Mouse (Mus musculus): ENCODE measurements around the gene Dnah1. TPM values are rescaled to one million over a fixed set of nuclear protein-coding genes. Genes with fewer than 3 reads are reported as not detected.

Gene Dnah1
- polyA plus RNA-seq, 1 experiment from 2014 or later = 6.4 TPM

DNA sequence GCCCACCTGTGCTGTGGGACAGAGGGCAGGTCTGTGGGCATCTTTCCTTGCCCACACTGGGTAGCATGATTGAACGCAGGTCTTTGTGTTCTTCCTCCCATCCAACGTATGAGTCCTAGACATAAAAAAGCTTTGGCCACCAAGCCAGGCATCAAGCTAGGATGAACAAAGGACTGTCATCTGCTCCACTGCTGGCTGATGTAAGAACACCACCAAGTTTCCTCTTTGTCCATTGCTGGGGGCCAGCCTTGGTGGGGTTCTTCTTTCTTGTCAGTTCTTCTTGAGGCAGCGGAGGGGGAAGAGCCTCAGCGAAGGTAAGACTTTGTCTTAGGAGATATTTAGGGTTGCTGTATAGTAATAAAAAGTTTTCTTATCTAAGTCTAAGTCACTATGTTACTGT, 7.3 kb upstream of the Dnah1 start:
- WGBS = 72% methylated on average over 4 of the region's 4 CpGs
- ATAC-seq (ENCODE audit: low FRiP score, low read depth) = no peak

DNA sequence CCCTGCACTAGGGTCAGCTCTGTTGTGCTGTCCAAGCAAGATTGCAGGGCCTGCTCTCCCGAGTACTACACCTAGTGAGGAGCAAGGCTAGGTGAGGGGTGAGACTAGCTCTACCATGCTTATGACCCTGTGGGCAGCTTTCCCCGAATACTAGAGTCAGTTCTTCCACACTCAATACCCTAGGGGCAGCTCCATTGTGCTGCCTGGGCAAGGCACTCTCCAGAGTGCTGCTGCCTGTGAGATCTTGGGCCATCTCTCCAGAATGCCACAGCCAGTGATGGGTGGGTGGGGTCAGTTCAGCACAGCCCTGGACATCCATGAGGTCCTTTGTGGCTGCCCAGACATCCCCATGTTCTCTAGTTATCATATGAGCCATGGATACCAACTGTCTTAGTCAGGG, 6.0 kb upstream of the Dnah1 start:
- no peak for ATAC-seq (ENCODE audit: low FRiP score, low read depth)
- 59% methylated on average over 2 of the region's 2 CpGs for WGBS

More for the DNA sequence above, 7.3 kb upstream of the Dnah1 start:
- Histone ChIP-seq H3K4me3 (no peak overlapping the region), H3K36me3 (no peaks in the 10 kb centered on the region), H3K9me3 (no peaks in the 10 kb centered on the region), H3K4me1 (peaks cover 5% of the 10 kb centered on the region; the same call in 1 of the 2 replicates), H3K27ac (replicated peaks) (no peak overlapping the region), H3K4me2 (replicated peaks) (no peak overlapping the region), H3K9ac (replicated peaks) (no peak overlapping the region), H3K27me3 (no peaks in the 10 kb centered on the region; the same call in 1 of the 2 replicates)

DNA sequence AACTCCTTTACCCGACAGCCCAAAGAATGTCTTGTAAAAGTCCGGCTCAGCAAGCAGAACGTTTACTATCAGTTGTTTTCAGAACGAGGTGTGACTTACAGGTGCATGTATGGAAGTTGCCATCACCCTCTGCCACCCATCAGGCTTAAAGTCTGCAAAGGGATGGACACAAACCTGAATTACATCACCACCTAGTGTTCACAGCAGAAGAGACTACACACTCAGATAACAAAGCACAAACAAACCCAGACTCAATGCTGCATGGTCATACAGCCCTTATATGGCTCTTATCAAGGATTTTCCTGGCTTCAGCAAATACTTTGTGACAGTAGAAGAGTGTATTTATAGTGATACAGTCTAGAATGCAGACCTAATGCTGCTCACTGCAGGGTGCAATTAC, 4.0 kb upstream of the Dnah1 start:
- peaks cover 6% of the 10 kb centered on the region; the same call in 1 of the 2 replicates for H3K27me3 ChIP-seq
- H3K9me3 ChIP-seq = no peaks in the 10 kb centered on the region
- no peak overlapping the region for H3K27ac ChIP-seq (replicated peaks)
- H3K36me3 ChIP-seq = no peaks in the 10 kb centered on the region
- no peak for ATAC-seq (ENCODE audit: low FRiP score, low read depth)
- 80% methylated on average over 4 of the region's 4 CpGs for WGBS
- H3K4me2 ChIP-seq (replicated peaks) = no peak overlapping the region
- peaks cover 7% of the 10 kb centered on the region for H3K4me1 ChIP-seq
- H3K9ac ChIP-seq (replicated peaks) = no peak overlapping the region
- H3K4me3 ChIP-seq = no peak overlapping the region

More for the DNA sequence above, 6.0 kb upstream of the Dnah1 start:
- no peaks in the 10 kb centered on the region for H3K9me3 ChIP-seq
- no peak overlapping the region for H3K4me2 ChIP-seq (replicated peaks)
- H3K27ac ChIP-seq (replicated peaks) = no peak overlapping the region
- H3K36me3 ChIP-seq = no peaks in the 10 kb centered on the region
- no peaks in the 10 kb centered on the region; the same call in 1 of the 2 replicates for H3K27me3 ChIP-seq
- no peaks in the 10 kb centered on the region for H3K4me1 ChIP-seq
- H3K9ac ChIP-seq (replicated peaks) = no peak overlapping the region
- H3K4me3 ChIP-seq = no peak overlapping the region

DNA sequence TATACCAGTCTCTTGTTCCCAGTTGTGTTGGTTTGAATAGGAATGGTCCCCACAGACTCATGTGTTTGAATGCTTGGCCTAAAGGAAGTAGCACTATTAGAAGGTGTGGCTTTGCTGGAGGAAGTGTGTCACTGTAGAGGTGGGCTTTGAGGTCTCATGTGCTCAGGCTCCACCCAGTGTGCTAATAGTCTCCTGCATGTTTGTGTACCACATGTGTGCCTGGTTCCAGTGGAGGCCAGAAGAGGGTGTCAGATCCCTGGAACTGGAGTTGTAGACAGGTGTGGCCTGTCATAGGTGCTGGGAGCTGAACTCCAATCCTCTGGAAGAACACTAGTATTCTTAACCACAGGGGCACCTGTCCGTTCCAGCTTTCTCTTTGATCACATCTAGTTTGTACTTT, 3.5 kb upstream of the Dnah1 start:
- Histone ChIP-seq H3K27me3 (peaks cover 6% of the 10 kb centered on the region; the same call in 1 of the 2 replicates), H3K36me3 (no peaks in the 10 kb centered on the region), H3K9ac (replicated peaks) (no peak overlapping the region), H3K4me3 (no peak overlapping the region), H3K4me1 (peaks cover 7% of the 10 kb centered on the region), H3K4me2 (replicated peaks) (no peak overlapping the region), H3K9me3 (no peaks in the 10 kb centered on the region), H3K27ac (replicated peaks) (no peak overlapping the region)
- 91% methylated on average over 1 of the region's 1 CpGs for WGBS
- no peak for ATAC-seq (ENCODE audit: low FRiP score, low read depth)

DNA sequence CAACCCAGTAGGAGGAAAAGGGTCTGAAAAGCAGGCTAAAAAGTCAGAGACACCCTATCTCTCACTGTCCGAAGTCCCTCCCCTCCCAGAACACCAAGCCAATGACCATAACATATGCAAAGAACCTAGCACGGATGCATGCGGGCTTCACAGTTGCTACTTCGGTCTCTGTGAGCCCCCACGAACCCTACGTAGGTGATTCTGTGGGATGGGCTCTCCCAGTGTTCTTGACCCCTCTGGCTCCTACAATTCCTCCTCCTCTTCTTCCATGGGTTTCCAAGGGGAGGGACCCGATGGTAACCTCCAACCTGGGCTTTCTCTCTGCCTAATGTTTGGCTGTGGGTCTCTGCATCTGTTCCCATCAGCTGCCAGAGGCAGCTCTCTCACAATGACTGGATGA, 3.1 kb upstream of the Dnah1 start:
- no peak for ATAC-seq (ENCODE audit: low FRiP score, low read depth)
- 80% methylated on average over 7 of the region's 7 CpGs for WGBS
- H3K4me2 ChIP-seq (replicated peaks) = no peak overlapping the region
- peaks cover 7% of the 10 kb centered on the region for H3K4me1 ChIP-seq
- no peak overlapping the region for H3K27ac ChIP-seq (replicated peaks)
- no peaks in the 10 kb centered on the region for H3K9me3 ChIP-seq
- H3K9ac ChIP-seq (replicated peaks) = no peak overlapping the region
- H3K4me3 ChIP-seq = no peak overlapping the region
- peaks cover 6% of the 10 kb centered on the region; the same call in 1 of the 2 replicates for H3K27me3 ChIP-seq
- no peaks in the 10 kb centered on the region for H3K36me3 ChIP-seq

DNA sequence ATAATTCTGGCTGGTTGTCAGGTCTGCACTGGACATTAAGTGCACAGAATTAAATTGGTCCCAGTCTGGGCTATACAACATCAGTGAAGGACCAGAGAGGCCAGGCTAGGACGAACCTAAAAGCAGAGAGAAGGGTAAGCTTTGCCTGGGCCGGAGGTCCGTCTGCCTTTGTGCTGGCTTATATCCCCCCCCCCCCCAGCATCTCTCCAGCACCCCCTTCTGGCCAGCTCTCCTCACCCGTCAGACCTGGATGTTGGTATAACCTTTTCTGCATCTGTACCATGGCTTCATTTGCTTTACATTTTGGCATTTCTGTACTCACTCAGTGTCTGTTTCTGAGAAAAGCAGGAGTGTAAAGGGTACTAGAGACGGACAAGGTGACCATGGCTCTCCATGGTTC, 1.9 kb upstream of the Dnah1 start:
- Histone ChIP-seq H3K4me1 (peaks cover 7% of the 10 kb centered on the region), H3K4me3 (no peak overlapping the region), H3K9ac (replicated peaks) (no peak overlapping the region), H3K4me2 (replicated peaks) (no peak overlapping the region), H3K36me3 (no peaks in the 10 kb centered on the region), H3K9me3 (no peaks in the 10 kb centered on the region), H3K27me3 (peaks cover 6% of the 10 kb centered on the region; the same call in 1 of the 2 replicates), H3K27ac (replicated peaks) (no peak overlapping the region)
- ATAC-seq (ENCODE audit: low FRiP score, low read depth) = no peak
- WGBS = 49% methylated on average over 5 of the region's 5 CpGs

DNA sequence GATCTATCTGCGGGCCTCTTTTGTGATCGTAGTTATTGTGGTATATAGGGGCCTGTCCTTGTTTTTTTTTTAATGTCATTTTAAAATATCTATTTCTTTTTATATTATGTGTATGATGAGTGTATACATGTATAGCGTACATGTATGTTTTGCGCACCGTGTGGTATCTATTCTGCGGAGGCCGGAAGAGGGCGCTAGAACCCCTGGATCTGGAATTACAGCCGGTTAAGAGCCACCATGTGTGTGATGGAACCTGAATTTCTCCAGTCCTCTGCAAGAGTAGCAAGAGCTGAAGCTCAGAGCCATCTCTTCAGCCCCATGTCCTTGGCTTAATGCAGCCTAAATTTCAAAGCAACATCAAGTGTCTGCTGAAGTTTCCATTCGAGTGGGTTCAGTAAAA, 1.2 kb upstream of the Dnah1 start:
- H3K9me3 ChIP-seq = no peaks in the 10 kb centered on the region
- H3K9ac ChIP-seq (replicated peaks) = no peak overlapping the region
- peaks cover 6% of the 10 kb centered on the region; the same call in 1 of the 2 replicates for H3K27me3 ChIP-seq
- H3K4me1 ChIP-seq = peaks cover 7% of the 10 kb centered on the region
- no peak overlapping the region for H3K4me2 ChIP-seq (replicated peaks)
- no peak for ATAC-seq (ENCODE audit: low FRiP score, low read depth)
- no peak overlapping the region for H3K4me3 ChIP-seq
- 70% methylated on average over 10 of the region's 10 CpGs for WGBS
- H3K27ac ChIP-seq (replicated peaks) = no peak overlapping the region
- H3K36me3 ChIP-seq = no peaks in the 10 kb centered on the region

DNA sequence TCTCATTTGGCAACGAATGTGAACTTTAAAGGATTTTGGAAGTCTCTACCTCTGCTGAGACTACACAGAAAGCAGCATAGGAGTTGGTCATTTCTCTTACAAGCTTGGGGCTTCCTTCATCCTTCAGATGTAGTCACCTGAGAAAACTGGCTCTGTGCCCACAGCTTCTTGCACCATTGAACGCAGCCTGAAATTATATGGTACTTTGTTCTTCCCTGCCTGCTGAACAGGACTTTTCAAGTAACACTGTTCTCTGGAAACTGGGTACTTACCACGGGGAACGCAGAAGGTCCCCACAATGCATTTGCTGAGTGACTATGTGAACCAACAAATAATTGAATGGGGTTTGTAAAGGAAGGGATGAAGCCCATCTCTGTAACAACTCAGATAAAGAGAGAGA, 507 bp downstream of the Dnah1 start:
- no peak overlapping the region for H3K9ac ChIP-seq (replicated peaks)
- H3K4me1 ChIP-seq = peaks cover 7% of the 10 kb centered on the region
- 86% methylated on average over 4 of the region's 4 CpGs for WGBS
- no peaks in the 10 kb centered on the region for H3K9me3 ChIP-seq
- ATAC-seq (ENCODE audit: low FRiP score, low read depth) = no peak
- no peaks in the 10 kb centered on the region for H3K36me3 ChIP-seq
- H3K27me3 ChIP-seq = peaks cover 6% of the 10 kb centered on the region; the same call in 1 of the 2 replicates
- H3K4me2 ChIP-seq (replicated peaks) = peak overlapping the region; percentile 55
- peak overlapping the region; percentile 36 for H3K4me3 ChIP-seq
- no peak overlapping the region for H3K27ac ChIP-seq (replicated peaks)

DNA sequence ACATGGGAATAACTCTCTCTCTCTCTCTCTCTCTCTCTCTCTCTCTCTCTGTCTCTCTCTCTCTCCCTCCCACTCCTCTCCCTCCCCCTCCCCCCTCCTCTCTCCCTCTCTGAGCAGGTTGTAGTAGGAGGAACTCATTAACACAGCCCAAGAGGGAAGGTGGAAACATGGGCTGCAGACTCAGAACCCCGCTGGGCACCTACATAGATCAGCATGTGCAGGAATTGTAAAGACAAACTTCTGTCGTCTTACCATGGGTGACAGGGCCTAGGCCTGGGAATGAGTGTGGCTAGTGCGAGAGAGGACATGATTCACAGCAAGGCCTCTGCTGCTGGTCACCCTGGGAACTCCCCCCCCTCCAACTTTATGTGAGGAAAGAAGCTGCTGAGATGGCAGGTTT, 1.5 kb downstream of the Dnah1 start:
- no peak for ATAC-seq (ENCODE audit: low FRiP score, low read depth)
- Histone ChIP-seq H3K27ac (replicated peaks) (no peak overlapping the region), H3K4me3 (no peak overlapping the region), H3K27me3 (peaks cover 6% of the 10 kb centered on the region; the same call in 1 of the 2 replicates), H3K9me3 (no peaks in the 10 kb centered on the region), H3K36me3 (no peaks in the 10 kb centered on the region), H3K4me2 (replicated peaks) (no peak overlapping the region), H3K9ac (replicated peaks) (no peak overlapping the region), H3K4me1 (peaks cover 7% of the 10 kb centered on the region)
- 86% methylated on average over 3 of the region's 3 CpGs for WGBS

DNA sequence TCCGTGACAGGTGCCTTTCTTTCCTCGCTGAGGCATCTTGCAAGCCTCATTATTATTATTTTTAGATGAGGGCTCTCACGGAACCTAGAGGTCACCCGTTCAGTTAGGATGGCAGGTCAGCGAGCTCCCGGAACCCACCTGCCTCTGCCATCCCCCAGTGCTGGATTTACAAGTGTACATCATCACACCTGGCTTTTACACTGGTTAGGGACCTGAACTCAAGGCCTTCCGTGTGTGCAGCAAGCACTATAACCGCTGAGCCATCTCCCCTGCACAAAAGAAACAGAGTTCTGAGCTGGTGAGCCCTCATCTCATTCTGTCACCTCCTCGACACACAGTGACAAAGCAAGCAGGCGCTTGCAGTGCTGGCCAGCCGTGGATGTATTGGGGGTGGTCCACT, 2.5 kb downstream of the Dnah1 start:
- WGBS = 88% methylated on average over 11 of the region's 11 CpGs
- Histone ChIP-seq H3K4me2 (replicated peaks) (no peak overlapping the region), H3K36me3 (no peaks in the 10 kb centered on the region), H3K27me3 (peaks cover 6% of the 10 kb centered on the region; the same call in 1 of the 2 replicates), H3K4me1 (peaks cover 7% of the 10 kb centered on the region), H3K4me3 (no peak overlapping the region), H3K27ac (replicated peaks) (no peak overlapping the region), H3K9me3 (no peaks in the 10 kb centered on the region), H3K9ac (replicated peaks) (no peak overlapping the region)
- no peak for ATAC-seq (ENCODE audit: low FRiP score, low read depth)

DNA sequence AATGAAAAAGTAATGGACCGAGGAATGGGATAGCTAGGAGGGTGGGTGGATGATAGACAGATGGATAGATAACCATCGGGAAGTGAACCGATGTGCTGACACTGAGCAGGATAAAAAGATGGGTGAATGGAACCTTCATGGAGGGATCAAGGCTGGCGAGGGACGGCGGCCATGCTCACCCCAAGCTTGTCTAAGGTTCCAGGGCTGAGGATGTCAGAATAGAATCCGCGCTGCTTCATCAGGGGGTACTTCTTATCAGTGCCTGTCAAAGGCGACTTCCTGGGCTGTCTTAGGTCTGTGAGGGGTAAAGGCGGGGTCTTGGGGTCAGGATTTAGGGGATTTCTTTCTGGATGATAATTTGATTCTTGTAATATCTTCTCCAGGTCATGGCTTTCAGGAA, 4.2 kb downstream of the Dnah1 start:
- H3K4me3 ChIP-seq = no peak overlapping the region
- peaks cover 6% of the 10 kb centered on the region; the same call in 1 of the 2 replicates for H3K27me3 ChIP-seq
- H3K4me1 ChIP-seq = peaks cover 7% of the 10 kb centered on the region
- H3K4me2 ChIP-seq (replicated peaks) = no peak overlapping the region
- no peak overlapping the region for H3K9ac ChIP-seq (replicated peaks)
- H3K36me3 ChIP-seq = no peaks in the 10 kb centered on the region
- no peak for ATAC-seq (ENCODE audit: low FRiP score, low read depth)
- no peak overlapping the region for H3K27ac ChIP-seq (replicated peaks)
- no peaks in the 10 kb centered on the region for H3K9me3 ChIP-seq
- 87% methylated on average over 10 of the region's 10 CpGs for WGBS

DNA sequence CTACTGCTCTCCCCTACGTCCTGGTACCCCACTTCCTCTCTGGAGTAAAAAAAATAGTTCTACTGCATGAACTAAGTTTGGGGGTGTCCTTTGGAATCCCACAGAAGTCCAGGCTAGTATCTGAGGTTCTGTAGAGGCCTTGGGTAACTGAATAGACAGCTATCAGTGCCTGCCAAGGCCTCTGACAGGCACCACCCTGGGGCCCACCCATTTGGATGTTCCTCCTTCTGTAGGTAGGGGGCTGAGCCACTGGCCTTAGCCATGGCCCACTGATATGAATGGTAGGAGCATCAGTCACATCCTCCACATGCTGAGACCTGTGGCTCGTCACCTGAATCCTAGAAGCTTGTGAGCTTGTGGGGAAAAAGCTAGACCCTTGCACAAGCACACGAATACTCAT, 5.9 kb downstream of the Dnah1 start:
- 82% methylated on average over 3 of the region's 3 CpGs for WGBS
- H3K4me3 ChIP-seq = no peak overlapping the region

DNA sequence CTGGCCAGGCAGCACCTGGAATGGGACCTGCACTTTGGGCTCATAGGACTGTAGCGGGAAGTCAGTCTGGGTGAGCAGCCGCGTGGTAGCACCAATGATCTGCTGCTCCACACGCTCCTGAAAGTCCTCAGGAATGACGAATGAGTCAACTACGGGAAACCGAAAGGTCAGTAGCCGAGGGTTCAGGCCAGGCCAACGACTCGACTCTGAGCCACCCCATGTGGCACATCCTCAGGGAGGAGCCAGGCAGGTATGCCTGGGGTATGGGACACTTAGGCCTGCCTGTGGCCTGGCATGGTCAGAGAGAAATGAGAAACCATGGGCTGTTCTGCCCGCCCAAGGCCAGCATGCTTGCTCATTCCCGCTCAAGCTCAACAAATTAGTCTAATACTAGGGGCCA, 7.1 kb downstream of the Dnah1 start:
- ATAC-seq (ENCODE audit: low FRiP score, low read depth) = no peak
- no peaks in the 10 kb centered on the region for H3K27me3 ChIP-seq
- H3K4me1 ChIP-seq = no peaks in the 10 kb centered on the region
- no peak overlapping the region for H3K9ac ChIP-seq (replicated peaks)
- H3K9me3 ChIP-seq = no peaks in the 10 kb centered on the region
- H3K27ac ChIP-seq (replicated peaks) = no peak overlapping the region
- no peak overlapping the region for H3K4me2 ChIP-seq (replicated peaks)
- WGBS = 85% methylated on average over 12 of the region's 12 CpGs
- H3K36me3 ChIP-seq = no peaks in the 10 kb centered on the region
- no peak overlapping the region for H3K4me3 ChIP-seq

More for the DNA sequence above, 5.9 kb downstream of the Dnah1 start:
- no peak for ATAC-seq (ENCODE audit: low FRiP score, low read depth)
- no peaks in the 10 kb centered on the region for H3K4me1 ChIP-seq
- H3K4me2 ChIP-seq (replicated peaks) = no peak overlapping the region
- no peak overlapping the region for H3K9ac ChIP-seq (replicated peaks)
- peaks cover 1% of the 10 kb centered on the region; the same call in 1 of the 2 replicates for H3K27me3 ChIP-seq
- no peaks in the 10 kb centered on the region for H3K36me3 ChIP-seq
- no peaks in the 10 kb centered on the region for H3K9me3 ChIP-seq
- H3K27ac ChIP-seq (replicated peaks) = no peak overlapping the region

All from midbrain, embryonic 12.5 days (tissue).